Mouse (Mus musculus): ENCODE results near the gene Rps10.

DNA sequence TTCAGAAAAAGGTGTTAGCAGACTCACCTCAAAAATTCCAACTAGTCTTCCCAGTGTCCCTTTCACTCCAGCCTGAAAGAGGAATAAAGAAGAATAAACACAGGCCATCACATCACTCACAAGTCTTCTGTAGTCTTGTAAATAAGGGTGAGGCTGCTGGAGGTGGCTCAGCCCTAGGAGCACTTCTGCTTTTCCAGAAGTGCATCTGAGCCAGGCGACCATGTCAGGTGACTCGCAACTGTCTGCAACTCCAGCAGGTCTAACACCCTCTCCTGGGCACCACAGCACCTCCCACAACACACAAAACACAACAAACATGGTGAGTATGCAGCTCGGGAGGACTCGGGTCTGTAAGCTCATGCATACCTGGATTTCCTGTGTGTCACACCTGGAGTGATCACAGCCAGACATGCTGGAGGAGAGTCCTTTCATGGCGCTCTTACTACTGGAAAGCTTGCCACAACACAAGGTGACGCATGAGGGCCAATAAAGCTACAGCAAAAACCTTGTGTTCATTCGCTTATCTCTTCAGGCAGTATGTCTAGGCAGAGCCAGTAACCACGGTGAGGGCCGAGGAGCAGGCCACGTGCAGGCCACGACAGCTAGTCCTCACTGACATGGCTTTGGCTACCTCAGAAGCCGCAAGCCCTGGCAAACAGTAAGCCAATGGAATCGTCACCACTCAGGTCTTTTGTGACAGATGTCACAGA lies 53.1 kb downstream of the Rps10 start:
- TF ChIP-seq CTCF (IDR thresholded peaks at IDR 0.05; ENCODE audit: insufficient read depth, low read depth, low read length) (no peak), POLR2A (IDR thresholded peaks at IDR 0.05; ENCODE audit: insufficient read depth, low read depth, low read length) (no peak)

Measured in olfactory bulb, adult 2 months (tissue).